Mouse (Mus musculus) urinary bladder, adult 2 months (tissue): ENCODE data around the gene Glra1. TPM values are rescaled to one million over a fixed set of nuclear protein-coding genes. Genes with fewer than 3 reads are reported as not detected.

Source experiments
- polyA plus RNA-seq: library from polyadenylated mRNA; depleted of rRNA; stranded (reverse); fragments of >200 nt; gene quantifications from 2 replicates; pipeline ENCODE4 v1.2.3, GENCODE M21; 2012; rRNA removed

Gene Glra1
- polyA plus RNA-seq, 1 experiment = not detected

Other genes with a start within 250 kb of the Glra1 start
- 3,106 and 3,504 TPM in 2 replicates for gene Sparc, start 185.0 kb downstream of the Glra1 start, polyA plus RNA-seq
- gene Atox1, start 147.0 kb downstream of the Glra1 start, polyA plus RNA-seq = 382 and 536 TPM in 2 replicates
- 41.6 and 41.8 TPM in 2 replicates for gene G3bp1, start 138.5 kb downstream of the Glra1 start, polyA plus RNA-seq